Mouse (Mus musculus) frontal cortex, postnatal 36 days (tissue): ENCODE results near the gene Ugt1a5.
"Not testable (repeated sequence)": the region's sequence is repeated elsewhere in the genome, so short reads cannot be mapped to it uniquely, and the experiment has no call there.

Source experiments
- DNase-seq, 2 experiments: peaks; one replicate each; pipeline ENCODE4 v3.0.0; 2022; ENCODE audit warnings: low spot score in 2 of 2

Ugt1a5 gene

DNA sequence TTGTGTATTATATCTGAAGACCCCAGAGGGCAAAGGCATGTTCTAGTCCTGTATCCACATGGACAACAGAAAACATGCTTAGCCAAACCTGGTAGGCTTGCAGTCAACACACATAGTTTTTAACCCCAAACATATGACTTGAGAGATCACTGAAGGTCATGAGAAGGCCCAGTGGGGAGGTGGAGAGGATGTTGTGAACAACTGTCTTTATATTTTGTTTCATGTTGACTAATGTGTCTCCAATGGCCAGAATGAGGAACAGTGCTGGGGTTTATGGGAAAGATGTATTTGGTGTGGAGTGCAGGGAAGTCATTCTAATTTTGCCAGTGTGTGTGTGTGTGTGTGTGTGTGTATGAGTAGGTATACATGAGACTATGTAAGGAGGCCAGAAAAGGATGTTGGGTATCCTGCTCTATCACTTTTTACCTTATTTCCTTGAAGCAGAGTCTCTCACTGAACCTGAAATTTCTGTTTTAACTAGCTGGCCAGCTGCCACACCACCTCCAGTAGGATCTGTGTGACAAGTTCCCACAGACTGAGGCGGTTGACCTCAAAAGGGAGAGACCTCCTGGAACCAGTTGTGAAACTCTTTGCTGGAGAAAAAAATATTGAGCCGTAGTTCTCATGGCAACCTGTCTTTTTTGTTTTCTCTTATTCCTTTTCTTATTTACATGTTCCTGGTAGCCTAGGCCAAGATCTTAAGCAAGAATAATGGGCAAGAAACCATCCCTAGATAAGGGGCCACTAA is 58.4 kb downstream of the Ugt1a5 start:
- DNase-seq = no peak

DNA sequence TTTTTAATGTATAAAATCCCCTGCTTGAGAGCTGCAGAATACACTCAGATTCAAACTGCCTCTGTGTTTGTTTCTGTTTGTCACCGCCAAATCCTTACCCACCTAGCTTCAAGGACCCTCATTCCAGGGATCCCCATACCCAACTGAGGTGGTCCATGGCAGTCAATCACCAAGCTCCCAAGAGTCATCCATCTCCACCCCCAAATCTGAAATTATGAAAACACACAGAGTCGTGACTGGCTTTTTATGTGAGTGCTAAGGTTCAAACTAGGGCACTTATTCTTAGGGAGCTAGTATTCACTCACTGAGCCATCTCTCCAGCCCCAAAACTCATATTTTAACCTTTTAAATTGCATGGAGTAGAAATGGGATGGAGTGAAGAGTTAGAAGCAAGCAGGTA is 59.5 kb downstream of the Ugt1a5 start:
- not testable (repeated sequence) for DNase-seq

GRCm38 (mm10) chr1:88225741-88226140 is 59.9 kb downstream of the Ugt1a5 start:
- DNase-seq = no peak

- DNase-seq = no peak
Observed at GRCm38 (mm10) chr1:88226670-88227379, 61.0 kb downstream of the Ugt1a5 start, which contains the start of gene Mroh2a. Gene Mroh2a (plus strand): TSS chr1:88226986.

GRCm38 (mm10) chr1:88227482-88227881 is 61.7 kb downstream of the Ugt1a5 start:
- DNase-seq = no peak

GRCm38 (mm10) chr1:88228121-88228520 is 62.3 kb downstream of the Ugt1a5 start:
- DNase-seq = no peak

DNA sequence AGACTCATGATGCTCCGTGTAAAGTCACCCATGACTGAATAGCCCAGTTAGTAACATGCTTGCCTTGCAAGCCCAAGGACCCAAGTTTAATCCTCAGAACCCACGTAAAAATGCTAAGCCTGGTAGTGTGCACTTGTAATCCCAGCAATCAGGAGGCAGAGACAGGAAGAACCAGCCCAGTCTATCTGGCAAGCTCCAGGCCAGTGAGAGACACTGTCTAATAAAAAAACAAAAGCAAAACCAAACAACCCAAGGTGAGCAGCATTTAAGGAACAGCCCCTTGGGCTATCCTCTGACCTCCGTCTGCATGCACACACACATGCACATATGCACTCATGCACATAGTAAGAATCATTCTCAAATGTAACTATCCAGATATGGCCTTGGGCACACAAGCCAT is 63.8 kb downstream of the Ugt1a5 start:
- DNase-seq = no peak

GRCm38 (mm10) chr1:88229986-88230385 is 64.2 kb downstream of the Ugt1a5 start:
- DNase-seq = no peak

DNA sequence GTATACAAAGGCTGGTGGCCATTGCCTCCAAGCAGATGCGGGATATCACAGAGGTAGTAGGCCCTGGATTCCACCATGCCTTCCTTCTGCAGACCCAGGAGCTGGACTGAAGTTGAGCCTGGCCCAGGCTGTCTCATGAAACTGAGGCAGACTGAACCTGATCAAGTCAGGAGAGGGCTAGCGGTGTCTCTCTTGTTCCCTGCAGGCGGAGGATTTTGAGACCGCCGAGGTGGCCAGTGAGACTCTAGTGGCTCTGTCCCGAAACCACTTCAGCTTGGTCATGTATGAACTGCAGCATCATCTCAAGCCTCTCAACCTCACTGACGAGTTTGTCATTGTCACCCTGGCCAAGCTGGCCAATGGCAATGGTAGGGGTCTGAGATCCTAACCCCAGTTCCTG is 64.6 kb downstream of the Ugt1a5 start:
- DNase-seq = no peak

GRCm38 (mm10) chr1:88230981-88231802 is 65.4 kb downstream of the Ugt1a5 start:
- DNase-seq = no peak

DNA sequence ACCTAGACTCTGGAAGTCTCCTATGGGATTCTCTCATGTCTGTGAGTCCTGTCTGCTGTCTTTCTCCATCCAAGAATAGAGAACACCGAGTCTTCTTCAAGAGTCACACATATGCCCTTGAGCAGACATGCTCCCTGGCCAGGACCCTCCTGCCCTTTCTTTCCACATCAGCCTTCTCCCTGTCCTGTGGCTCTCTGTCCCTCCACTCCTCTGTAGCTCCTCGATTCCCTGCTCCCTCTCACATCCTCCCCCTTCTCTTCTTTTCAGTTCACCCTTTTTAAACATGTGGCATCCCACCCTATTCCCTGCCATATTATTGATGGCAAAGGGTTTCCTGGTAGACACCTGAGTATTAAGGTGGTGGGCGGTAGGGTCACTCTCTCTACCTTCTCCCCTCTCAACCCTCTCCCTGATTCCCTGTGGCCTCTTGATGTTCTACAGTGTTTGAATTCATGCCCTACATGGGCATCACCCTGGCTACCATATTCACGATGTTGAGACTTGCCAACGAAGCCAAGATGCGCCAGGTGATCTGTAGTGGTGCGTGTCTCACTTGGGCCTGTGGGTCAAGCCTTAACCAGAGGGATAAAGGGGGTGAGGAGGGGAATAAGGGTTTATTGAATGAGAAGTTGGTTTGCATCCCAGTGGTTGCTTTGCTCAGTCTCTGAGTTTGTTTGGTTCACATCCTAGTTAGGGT is 66.1 kb downstream of the Ugt1a5 start:
- DNase-seq = no peak

DNA sequence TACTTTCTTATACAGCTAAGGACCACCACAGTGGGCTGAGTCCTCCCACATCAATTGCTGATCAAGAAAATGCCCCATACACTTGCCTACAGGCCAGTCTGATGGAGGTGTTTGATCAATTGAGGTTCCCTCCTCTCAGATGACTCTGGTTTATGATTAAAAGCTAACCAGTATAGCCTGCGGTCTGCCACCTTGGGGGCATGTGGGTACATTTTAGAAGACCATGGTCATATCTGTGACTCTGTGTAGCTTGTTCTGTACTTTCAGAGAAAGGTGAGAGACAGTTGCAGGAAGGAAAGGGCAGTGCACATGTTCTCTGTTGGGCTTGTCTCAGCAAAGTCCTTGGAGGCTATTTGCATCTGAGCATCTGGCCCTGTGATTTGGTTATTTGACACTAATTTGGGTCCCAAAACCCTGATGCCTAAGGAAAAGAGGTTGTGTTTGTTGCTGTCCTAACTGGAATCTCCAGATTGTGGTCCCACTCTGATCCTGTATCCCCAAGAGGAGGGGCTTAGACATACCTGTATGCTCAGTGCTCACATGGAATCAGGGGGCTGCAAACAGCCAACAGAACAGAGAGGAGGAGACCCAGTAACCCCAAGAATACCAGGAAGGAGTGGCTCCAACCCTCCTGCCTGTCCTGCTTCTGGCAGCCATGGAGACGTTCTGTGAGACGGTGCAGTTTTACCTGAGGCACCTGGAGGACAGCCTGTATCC is 67.0 kb downstream of the Ugt1a5 start:
- DNase-seq = no peak

GRCm38 (mm10) chr1:88233421-88234247 is 67.8 kb downstream of the Ugt1a5 start:
- DNase-seq = no peak

- DNase-seq = no peak
Observed at GRCm38 (mm10) chr1:88234248-88234610, 68.4 kb downstream of the Ugt1a5 start.

DNA sequence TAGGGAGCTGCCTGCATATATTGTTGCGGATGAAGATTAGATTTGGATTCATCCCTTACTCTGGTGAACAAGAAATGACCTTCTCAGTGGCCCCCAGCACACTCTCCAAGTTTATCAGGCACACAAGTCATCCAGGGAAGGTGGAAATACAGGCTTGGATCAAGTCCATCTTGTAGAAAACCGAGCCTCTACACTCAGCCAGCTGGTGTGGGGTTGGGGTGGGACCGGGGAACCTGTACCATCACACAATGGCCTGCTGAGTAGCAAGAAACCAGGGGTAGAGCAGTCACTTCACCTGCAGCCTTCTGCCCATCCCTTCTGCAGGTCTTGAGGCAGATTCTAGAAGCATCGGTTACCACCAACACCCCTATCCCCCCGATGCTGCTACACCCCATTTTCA is 68.8 kb downstream of the Ugt1a5 start:
- no peak for DNase-seq

DNA sequence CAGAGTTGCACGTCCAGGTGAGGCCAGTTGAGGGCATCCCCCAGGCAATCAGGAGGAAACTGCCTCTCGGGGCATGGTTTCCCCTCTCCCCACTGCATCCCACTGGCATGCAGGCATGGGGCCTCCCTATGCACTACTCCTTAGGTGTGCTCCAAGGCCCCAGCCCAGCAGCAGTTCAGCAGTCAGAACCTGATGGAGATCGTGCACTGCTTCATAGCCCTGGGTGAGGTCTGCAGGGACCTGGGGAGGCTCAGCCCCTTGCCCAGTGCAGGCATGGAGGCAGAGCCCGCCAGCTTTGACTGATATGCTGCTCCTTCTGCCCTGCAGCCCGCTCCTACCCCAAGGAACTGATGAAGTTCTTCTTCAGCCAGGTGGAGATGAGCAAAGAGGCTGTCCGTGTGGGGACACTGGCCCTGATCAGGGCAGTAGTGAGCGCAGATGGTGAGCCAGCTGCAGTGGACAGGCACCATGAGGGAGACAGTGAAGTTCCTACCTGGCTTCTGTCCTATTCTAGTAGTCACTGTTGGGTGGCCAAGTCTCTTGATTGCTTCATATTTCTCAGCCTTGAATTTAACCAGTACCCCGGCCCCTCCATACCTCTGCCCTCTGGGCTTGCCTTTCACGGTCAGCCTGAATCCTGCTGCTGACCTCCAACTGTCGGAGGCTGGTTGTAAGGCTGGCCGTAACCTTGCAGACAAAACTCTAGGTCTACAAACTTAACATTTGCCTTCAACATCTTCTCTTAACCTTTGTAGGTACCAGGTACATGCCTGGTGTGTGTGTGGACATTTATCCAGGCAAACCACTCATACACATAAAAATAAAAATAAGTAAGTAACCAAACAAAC is 69.5 kb downstream of the Ugt1a5 start:
- DNase-seq = no peak

- DNase-seq = no peak
Observed at GRCm38 (mm10) chr1:88235894-88236415, 70.1 kb downstream of the Ugt1a5 start.

- no peak for DNase-seq
Observed at GRCm38 (mm10) chr1:88237311-88237710, 71.5 kb downstream of the Ugt1a5 start.

- DNase-seq = no peak
Observed at GRCm38 (mm10) chr1:88238771-88239170, 73.0 kb downstream of the Ugt1a5 start.
